Mouse (Mus musculus): ENCODE data around the gene Cd163l1.

Gene Cd163l1

GRCm38 (mm10) chr7:140219268-140219667 lies 1.2 kb downstream of the Cd163l1 start:
- no peak for DNase-seq (ENCODE audit: low read depth, low spot score)

- DNase-seq (ENCODE audit: low read depth, low spot score) = no peak
Measured at GRCm38 (mm10) chr7:140220375-140220774, 2.3 kb downstream of the Cd163l1 start.

DNA sequence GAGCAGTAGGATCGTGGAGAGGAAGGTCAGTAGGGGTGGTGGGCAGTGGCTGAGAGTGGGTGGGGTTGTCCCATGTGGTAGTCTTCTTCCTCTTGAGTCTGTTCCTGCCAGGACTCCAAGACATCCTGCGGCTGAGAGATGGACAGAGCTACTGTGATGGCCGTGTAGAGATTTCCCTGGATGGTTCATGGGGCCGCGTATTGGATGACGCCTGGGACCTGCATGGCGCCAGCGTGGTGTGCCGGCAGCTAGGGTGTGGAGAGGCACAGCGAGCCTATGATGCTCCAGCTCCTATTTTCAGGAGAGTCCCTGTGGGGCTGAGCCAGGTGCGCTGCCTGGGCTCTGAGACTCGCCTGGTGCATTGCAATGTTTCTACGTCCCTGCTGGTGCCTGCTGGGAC lies 6.1 kb downstream of the Cd163l1 start:
- DNase-seq (ENCODE audit: low read depth, low spot score) = no peak

GRCm38 (mm10) chr7:140228476-140228875 lies 10.4 kb downstream of the Cd163l1 start:
- DNase-seq (ENCODE audit: low read depth, low spot score) = no peak

- peak; percentile 53 for DNase-seq (ENCODE audit: low read depth, low spot score)
Measured at GRCm38 (mm10) chr7:140231026-140231425, 13.0 kb downstream of the Cd163l1 start.

GRCm38 (mm10) chr7:140233696-140234095 lies 15.6 kb downstream of the Cd163l1 start:
- DNase-seq (ENCODE audit: low read depth, low spot score) = no peak

DNA sequence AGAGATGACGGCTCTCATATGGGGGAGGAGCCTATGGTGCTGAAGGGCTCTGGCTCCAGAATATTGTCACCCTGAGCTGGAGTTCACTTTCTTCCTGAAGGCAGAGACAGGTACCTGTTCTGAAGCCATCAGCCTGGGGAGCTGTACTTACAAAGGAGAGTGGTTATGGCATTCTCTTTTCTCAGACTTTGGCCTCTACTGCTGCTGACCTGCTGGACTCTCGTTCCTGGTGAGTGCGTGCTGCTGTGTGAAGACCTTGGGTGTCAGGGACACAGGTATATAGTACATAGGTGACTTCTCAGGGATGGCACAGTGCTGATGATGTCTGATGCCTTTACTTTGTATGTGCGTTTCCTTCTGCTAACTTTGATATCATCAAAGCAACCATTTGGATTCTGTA lies 29.1 kb downstream of the Cd163l1 start, which contains the start of gene 5830411N06Rik:
5830411N06Rik (plus strand) TSS at position 69 of the 400 bp plus-strand sequence.
- DNase-seq (ENCODE audit: low read depth, low spot score) = no peak

DNA sequence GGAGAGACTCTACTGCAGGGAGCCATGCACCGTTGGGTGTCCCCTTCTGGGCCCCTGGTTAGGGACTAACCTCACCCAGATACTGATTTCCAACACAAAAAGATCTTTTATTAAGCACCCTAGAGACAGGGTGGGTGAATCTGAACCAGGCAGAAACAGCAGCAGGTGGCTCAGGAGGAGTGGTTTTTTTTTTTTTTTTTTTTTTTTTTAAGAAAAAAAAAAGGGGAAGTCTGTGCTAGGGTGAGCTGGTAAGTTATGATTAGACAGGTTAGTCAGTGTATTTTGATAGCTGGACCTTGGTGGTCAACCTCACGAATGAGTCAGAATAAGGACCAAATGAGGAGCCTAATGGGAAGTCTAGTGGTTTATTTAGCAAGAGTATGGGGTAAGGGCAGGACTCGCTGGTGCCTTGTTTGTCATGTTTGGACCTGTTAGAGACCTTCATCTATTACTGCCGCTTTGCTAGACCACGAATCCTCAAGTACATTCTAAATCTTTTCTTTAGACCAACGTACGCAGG lies 35.8 kb downstream of the Cd163l1 start:
- DNase-seq (ENCODE audit: low read depth, low spot score) = no peak

All from ES-CJ7 (cell line).